Mouse (Mus musculus) midbrain, embryonic 11.5 days (tissue): ENCODE results near the gene Prss35. TPM values are rescaled to one million over a fixed set of nuclear protein-coding genes. Genes with fewer than 3 reads are reported as not detected.

Source experiments
- ATAC-seq: fragments of 200-750 bp; cut with Nextera tagmentation; 2 replicates; pipeline ENCODE4 v1.8.0; 2017; ENCODE audit warnings: moderate TSS enrichment, moderate library complexity; ENCODE audit not compliant: low FRiP score
- DNase-seq: peaks from one replicate; pipeline ENCODE4 v3.0.0; 2015; ENCODE audit warnings: low spot score; ENCODE audit errors: missing footprints
- H3K27ac ChIP-seq: fragments of 300-500 bp; sonication (generic); 2 replicates; pipeline ENCODE4 v1.5.1; 2014; ENCODE audit warnings: low read depth, low read length
- H3K27me3 ChIP-seq: fragments of 300-500 bp; sonication (generic); 2 replicates; pipeline ENCODE4 v1.6.1; 2014; ENCODE audit warnings: mild to moderate bottlenecking, low read length, moderate library complexity, mixed read lengths; ENCODE audit not compliant: control insufficient read depth, insufficient read depth
- H3K36me3 ChIP-seq: fragments of 300-500 bp; sonication (generic); 2 replicates; pipeline ENCODE4 v1.6.1; 2014; ENCODE audit warnings: mild to moderate bottlenecking, low read length, moderate library complexity, mixed read lengths; ENCODE audit not compliant: control insufficient read depth, insufficient read depth
- H3K4me1 ChIP-seq: fragments of 300-500 bp; sonication (generic); 2 replicates; pipeline ENCODE4 v1.6.1; 2014; ENCODE audit warnings: low read length; ENCODE audit not compliant: control insufficient read depth, insufficient read depth
- H3K4me2 ChIP-seq: fragments of 300-500 bp; sonication (generic); 2 replicates; pipeline ENCODE4 v1.6.1; 2014; ENCODE audit warnings: mild to moderate bottlenecking, moderate library complexity
- H3K4me3 ChIP-seq: fragments of 300-500 bp; sonication (generic); 2 replicates; pipeline ENCODE4 v1.5.1; 2014; ENCODE audit warnings: low read depth, low read length
- H3K9ac ChIP-seq: fragments of 300-500 bp; sonication (generic); 2 replicates; pipeline ENCODE4 v1.6.1; 2014; ENCODE audit warnings: low read length
- H3K9me3 ChIP-seq: fragments of 300-500 bp; sonication (generic); 2 replicates; pipeline ENCODE4 v1.6.1; 2016; ENCODE audit warnings: low read length; ENCODE audit not compliant: control insufficient read depth
- WGBS: fragments of 180-500 bp; shearing (Covaris S2); extraction: QIAGEN DNeasy Blood & Tissue Kit; methylation state at CpG from one replicate; pipeline ENCODE4 v1.1.7; 2014; 5-methylcytosine and 5-hydroxymethylcytosine counted together
- polyA plus RNA-seq: library from polyadenylated mRNA; unstranded; fragments of >200 nt; fragmentation: Nextera tagmentation; extraction: Ambion mirVana; gene quantifications from 2 replicates; pipeline ENCODE4 v1.2.1, GENCODE M21; 2014

Prss35 gene
- polyA plus RNA-seq, 1 experiment from 2014 or later = 1.4 TPM

DNA sequence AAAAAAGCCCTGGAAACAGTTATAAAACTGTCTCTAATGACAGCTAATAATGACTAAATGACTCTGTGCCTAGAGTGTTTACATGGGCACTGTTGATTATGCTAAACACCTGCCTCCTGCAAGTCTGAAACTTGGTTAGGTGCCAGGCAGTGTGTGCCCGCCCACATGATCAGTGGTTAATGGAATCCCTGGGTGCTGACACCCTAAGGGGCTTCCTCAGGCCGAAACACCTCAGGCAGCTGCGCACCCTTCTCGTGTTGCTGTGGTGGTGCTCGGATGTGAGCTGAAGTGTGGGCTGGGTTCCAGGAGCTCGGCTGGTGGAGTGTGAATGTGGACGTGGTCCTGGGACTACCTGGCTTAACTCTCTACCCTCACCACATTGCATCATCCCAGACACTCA is 33.9 kb downstream of the Prss35 start:
- Histone ChIP-seq H3K4me3 (no peak overlapping the region), H3K4me1 (no peaks in the 10 kb centered on the region), H3K27ac (no peak overlapping the region), H3K4me2 (no peak overlapping the region), H3K9ac (no peak overlapping the region), H3K36me3 (no peaks in the 10 kb centered on the region), H3K9me3 (no peaks in the 10 kb centered on the region), H3K27me3 (no peaks in the 10 kb centered on the region)
- DNase-seq (no peak), ATAC-seq (no peak)
- 84% methylated on average over 7 of the region's 7 CpGs for WGBS

GRCm38 (mm10) chr9:86778212-86778611 is 34.8 kb downstream of the Prss35 start:
- no peak overlapping the region for H3K27ac ChIP-seq
- no peak overlapping the region for H3K4me2 ChIP-seq
- H3K9ac ChIP-seq = no peak overlapping the region
- H3K4me3 ChIP-seq = no peak overlapping the region
- no peaks in the 10 kb centered on the region for H3K36me3 ChIP-seq
- 72% methylated on average over 4 of the region's 4 CpGs for WGBS
- ATAC-seq (no peak), DNase-seq (no peak)
- H3K27me3 ChIP-seq = no peaks in the 10 kb centered on the region
- no peaks in the 10 kb centered on the region for H3K4me1 ChIP-seq
- no peaks in the 10 kb centered on the region for H3K9me3 ChIP-seq

- no peak overlapping the region for H3K27ac ChIP-seq
- H3K27me3 ChIP-seq = no peaks in the 10 kb centered on the region
- no peaks in the 10 kb centered on the region for H3K36me3 ChIP-seq
- H3K9me3 ChIP-seq = no peaks in the 10 kb centered on the region
- H3K9ac ChIP-seq = no peak overlapping the region
- no peaks in the 10 kb centered on the region for H3K4me1 ChIP-seq
- no peak overlapping the region for H3K4me3 ChIP-seq
- ATAC-seq = no peak
- H3K4me2 ChIP-seq = no peak overlapping the region
- no peak for DNase-seq
- 87% methylated on average over 4 of the region's 4 CpGs for WGBS
Observed at GRCm38 (mm10) chr9:86781426-86781825, 38.0 kb downstream of the Prss35 start.

DNA sequence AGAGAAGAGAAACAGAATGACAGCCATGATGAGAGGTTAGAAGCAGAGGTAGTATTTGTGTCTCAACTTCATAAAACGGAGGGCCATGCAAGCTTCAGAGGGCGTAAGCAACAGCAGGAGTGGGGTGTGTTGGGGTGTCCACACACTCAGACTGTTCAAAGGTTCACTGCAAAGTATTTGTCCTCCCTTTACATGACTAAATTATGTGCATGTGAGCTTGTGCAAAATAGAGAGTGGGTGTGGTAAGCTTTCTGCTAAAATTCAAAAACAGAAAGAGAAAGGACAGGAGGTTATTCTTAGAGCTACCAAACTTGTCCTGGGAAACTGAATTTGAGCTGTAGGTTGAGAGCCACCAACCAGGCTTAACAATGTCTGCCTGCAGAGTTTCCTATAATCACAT is 39.4 kb downstream of the Prss35 start:
- H3K36me3 ChIP-seq = no peaks in the 10 kb centered on the region
- H3K9ac ChIP-seq = no peak overlapping the region
- DNase-seq (no peak), ATAC-seq (no peak)
- no peaks in the 10 kb centered on the region for H3K27me3 ChIP-seq
- H3K9me3 ChIP-seq = no peaks in the 10 kb centered on the region
- no peak overlapping the region for H3K4me3 ChIP-seq
- no peaks in the 10 kb centered on the region for H3K4me1 ChIP-seq
- H3K27ac ChIP-seq = no peak overlapping the region
- WGBS = 83% methylated on average over 2 of the region's 2 CpGs
- no peak overlapping the region for H3K4me2 ChIP-seq

GRCm38 (mm10) chr9:86789186-86789585 is 45.7 kb downstream of the Prss35 start:
- Histone ChIP-seq H3K27me3 (no peaks in the 10 kb centered on the region), H3K4me1 (no peaks in the 10 kb centered on the region), H3K27ac (no peak overlapping the region), H3K36me3 (no peaks in the 10 kb centered on the region), H3K4me3 (no peak overlapping the region), H3K9ac (no peak overlapping the region), H3K9me3 (no peaks in the 10 kb centered on the region), H3K4me2 (no peak overlapping the region)
- DNase-seq = no peak
- 93% methylated on average over 6 of the region's 6 CpGs for WGBS
- ATAC-seq = no peak

DNA sequence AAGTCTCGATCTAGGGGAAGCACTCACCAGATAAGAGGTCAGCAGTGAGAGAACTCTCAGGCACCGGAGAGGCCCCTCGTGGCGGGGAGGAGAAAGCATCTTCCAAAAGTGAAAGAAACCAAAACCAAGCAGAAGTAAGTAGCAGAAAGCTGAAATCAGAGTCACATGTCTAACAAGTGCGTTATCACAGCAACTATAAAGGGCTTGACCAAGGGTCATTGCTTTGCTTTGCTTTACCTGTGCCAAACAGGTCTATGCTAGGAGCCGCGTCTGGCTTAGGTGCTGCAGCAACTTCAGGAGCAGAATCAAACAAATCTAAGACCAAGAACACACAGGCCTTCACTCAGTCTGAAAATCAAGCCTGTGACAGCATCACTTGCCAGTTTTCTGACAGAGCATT is 48.5 kb downstream of the Prss35 start:
- no peak for ATAC-seq
- no peak overlapping the region for H3K9ac ChIP-seq
- no peaks in the 10 kb centered on the region for H3K36me3 ChIP-seq
- no peaks in the 10 kb centered on the region for H3K9me3 ChIP-seq
- DNase-seq = no peak
- no peaks in the 10 kb centered on the region for H3K4me1 ChIP-seq
- H3K27me3 ChIP-seq = no peaks in the 10 kb centered on the region
- WGBS = 88% methylated on average over 7 of the region's 7 CpGs
- H3K27ac ChIP-seq = no peak overlapping the region
- no peak overlapping the region for H3K4me3 ChIP-seq
- no peak overlapping the region for H3K4me2 ChIP-seq

DNA sequence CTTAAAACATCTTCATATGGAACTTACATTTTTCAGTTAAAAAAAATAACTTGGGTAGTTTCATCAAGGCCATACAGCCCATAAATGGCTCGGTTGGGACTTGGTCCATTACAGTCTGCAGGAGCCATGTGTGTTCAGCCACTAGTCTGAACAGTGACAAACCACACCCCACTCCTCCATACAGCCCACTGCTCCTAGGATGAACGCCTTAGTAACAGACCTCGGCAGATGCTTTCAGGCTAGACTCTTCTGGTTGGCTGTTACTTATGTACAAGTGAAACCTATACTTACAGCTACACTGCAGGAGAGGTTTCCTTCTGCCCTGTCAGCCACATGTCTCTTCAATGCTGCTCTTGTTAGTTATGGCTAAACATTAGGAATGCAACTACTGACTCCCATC is 51.8 kb downstream of the Prss35 start:
- Histone ChIP-seq H3K4me2 (no peak overlapping the region), H3K4me1 (no peaks in the 10 kb centered on the region), H3K36me3 (no peaks in the 10 kb centered on the region), H3K27ac (no peak overlapping the region), H3K27me3 (no peaks in the 10 kb centered on the region), H3K9ac (no peak overlapping the region), H3K4me3 (no peak overlapping the region), H3K9me3 (no peaks in the 10 kb centered on the region)
- no peak for ATAC-seq
- WGBS = 73% methylated on average over 3 of the region's 3 CpGs
- DNase-seq = no peak

- no peaks in the 10 kb centered on the region for H3K4me1 ChIP-seq
- 85% methylated on average over 4 of the region's 4 CpGs for WGBS
- no peak overlapping the region for H3K4me2 ChIP-seq
- ATAC-seq (no peak), DNase-seq (no peak)
- no peaks in the 10 kb centered on the region for H3K27me3 ChIP-seq
- no peaks in the 10 kb centered on the region for H3K9me3 ChIP-seq
- no peak overlapping the region for H3K4me3 ChIP-seq
- H3K36me3 ChIP-seq = no peaks in the 10 kb centered on the region
- H3K9ac ChIP-seq = no peak overlapping the region
- H3K27ac ChIP-seq = no peak overlapping the region
Observed at GRCm38 (mm10) chr9:86797553-86797952, 54.1 kb downstream of the Prss35 start.

GRCm38 (mm10) chr9:86798129-86798528 is 54.7 kb downstream of the Prss35 start:
- no peak overlapping the region for H3K27ac ChIP-seq
- 88% methylated on average over 5 of the region's 5 CpGs for WGBS
- no peak for ATAC-seq

DNA sequence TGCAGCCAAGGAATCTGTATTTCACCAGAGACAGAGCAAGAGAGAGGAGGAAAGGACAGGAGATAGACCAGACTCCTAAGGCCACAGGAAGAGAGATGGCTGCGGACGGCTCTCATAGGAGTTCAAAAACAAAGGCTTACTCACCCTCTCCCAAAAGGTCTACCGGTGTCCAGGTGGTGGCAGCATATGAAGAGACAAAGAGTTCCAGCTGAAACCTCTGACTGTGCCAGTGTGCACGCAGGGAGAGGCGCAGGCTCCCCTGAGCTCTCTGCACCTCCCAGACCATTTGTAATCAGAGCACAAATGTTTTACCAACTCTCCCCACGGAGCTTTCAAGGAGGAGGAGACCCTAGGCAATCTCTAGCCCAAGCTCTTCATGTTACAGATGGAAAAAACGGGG is 55.2 kb downstream of the Prss35 start:
- no peaks in the 10 kb centered on the region for H3K36me3 ChIP-seq
- H3K4me1 ChIP-seq = no peaks in the 10 kb centered on the region
- no peaks in the 10 kb centered on the region for H3K9me3 ChIP-seq
- H3K27me3 ChIP-seq = no peaks in the 10 kb centered on the region
- H3K9ac ChIP-seq = no peak overlapping the region
- 55% methylated on average over 7 of the region's 7 CpGs for WGBS
- ATAC-seq = no peak
- no peak overlapping the region for H3K27ac ChIP-seq
- H3K4me3 ChIP-seq = no peak overlapping the region
- no peak for DNase-seq
- H3K4me2 ChIP-seq = no peak overlapping the region

More at GRCm38 (mm10) chr9:86798129-86798528, 54.7 kb downstream of the Prss35 start:
- no peak overlapping the region for H3K9ac ChIP-seq
- no peak overlapping the region for H3K4me2 ChIP-seq
- no peak overlapping the region for H3K4me3 ChIP-seq
- H3K27me3 ChIP-seq = no peaks in the 10 kb centered on the region
- H3K4me1 ChIP-seq = no peaks in the 10 kb centered on the region
- DNase-seq = no peak
- no peaks in the 10 kb centered on the region for H3K36me3 ChIP-seq
- H3K9me3 ChIP-seq = no peaks in the 10 kb centered on the region
